Mouse (Mus musculus): ENCODE measurements around the gene Asb16. TPM values are rescaled to one million over a fixed set of nuclear protein-coding genes. Genes with fewer than 3 reads are reported as not detected.

Asb16 gene
- polyA plus RNA-seq, 1 experiment from 2014 or later: 0.09 TPM

- Histone ChIP-seq H3K4me2 (replicated peaks; ENCODE audit: low read depth, low read length) (peak overlapping the region; percentile 91), H3K36me3 (ENCODE audit: control insufficient read depth, insufficient read depth, low read length) (peaks cover 32% of the 10 kb centered on the region), H3K4me3 (ENCODE audit: low read length) (peak overlapping the region; percentile 100), H3K4me1 (ENCODE audit: control insufficient read depth, insufficient read depth, low read length) (peaks cover 8% of the 10 kb centered on the region; the same call in 1 of the 2 replicates), H3K27me3 (ENCODE audit: control insufficient read depth, insufficient read depth, low read length) (no peaks in the 10 kb centered on the region), H3K9ac (ENCODE audit: low read depth, low read length) (peak overlapping the region; percentile 100), H3K27ac (ENCODE audit: low read depth, low read length) (peak overlapping the region; percentile 99), H3K9me3 (ENCODE audit: control insufficient read depth, low read length) (no peaks in the 10 kb centered on the region)
- no peak for ATAC-seq (ENCODE audit: low FRiP score, low TSS enrichment)
- under 1% methylated on average over 73 of the region's 87 CpGs for WGBS
These were observed 48.9 kb downstream of the Asb16 start for GRCm38 (mm10) chr11:102317298-102317900.

DNA sequence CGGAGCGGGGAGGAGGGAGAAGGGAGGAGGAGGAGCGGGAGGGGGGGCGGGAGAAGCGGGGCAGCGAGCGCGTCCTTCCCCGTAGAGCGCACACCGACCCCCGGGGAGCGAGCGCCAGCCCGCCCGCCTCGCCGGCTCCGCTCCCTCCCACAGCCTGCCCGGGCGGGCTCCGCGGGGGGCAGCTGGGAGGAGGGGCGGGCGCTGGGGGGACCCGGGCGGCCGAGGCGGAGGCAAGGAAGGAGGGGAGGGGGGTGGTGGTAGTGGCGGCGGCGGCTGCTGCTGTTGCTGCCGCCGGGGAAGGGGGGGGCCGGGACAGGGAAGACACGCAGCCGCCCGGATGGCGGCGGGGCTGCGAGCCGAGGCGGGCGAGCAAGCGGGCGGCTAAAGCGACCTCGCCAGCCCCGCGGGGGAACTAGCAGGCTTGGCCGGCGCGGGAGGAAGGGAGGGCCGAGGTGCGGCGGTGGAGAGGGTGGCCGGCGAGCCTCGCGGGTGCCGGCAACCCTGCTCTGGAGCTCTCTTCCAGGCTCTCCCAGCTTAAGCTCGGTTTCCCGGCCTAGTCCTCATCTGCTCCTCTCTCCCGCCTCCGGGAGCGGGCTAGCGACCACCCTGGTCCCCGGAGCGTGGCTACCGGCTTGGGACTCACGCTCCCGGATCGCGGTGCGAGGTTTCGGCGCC is 49.5 kb downstream of the Asb16 start:
- no peaks in the 10 kb centered on the region for H3K27me3 ChIP-seq (ENCODE audit: control insufficient read depth, insufficient read depth, low read length)
- ATAC-seq (ENCODE audit: low FRiP score, low TSS enrichment): peak; percentile 58
- under 1% methylated on average over 48 of the region's 77 CpGs for WGBS

DNA sequence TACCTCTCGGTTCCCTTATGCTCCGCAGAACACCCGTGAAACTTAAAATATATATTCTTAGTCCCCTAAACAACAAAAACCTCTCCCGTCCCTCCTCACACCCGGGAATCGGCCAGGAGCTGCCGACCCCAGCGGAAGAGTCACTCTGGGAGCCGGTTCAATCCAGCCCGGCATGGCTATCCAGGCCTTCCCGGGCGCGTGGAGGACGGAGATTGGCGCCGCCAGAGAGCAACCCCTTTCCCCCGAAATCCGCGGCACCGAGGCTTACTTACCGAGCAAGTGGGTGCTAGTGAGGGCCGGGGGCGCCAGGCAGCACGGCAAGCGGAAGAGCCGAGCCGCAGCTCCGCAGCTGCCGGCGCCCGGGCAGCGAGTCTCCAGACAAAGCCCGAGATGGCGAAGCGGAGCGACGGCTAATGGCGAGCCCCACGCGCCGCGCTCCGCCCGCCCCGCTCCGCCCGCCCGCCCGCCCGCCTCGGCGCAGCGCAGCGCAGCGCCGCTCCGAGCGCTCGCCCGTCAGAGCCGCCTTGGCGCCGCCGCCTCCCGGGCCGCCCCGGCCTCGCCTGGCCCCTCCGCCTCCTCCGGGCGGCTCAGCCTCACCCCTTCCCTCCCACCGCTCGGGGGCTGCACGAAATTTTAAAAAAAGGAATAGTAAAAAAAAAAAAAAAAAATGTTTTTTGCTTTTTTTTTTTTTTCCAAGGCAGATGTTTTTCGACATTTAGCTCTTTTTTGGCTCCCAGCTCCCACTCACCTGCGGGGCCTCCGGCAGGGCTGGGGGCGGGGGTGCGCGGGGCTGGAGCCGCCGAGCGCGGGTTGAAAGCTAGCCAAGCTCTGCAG is 50.2 kb downstream of the Asb16 start:
- H3K27ac ChIP-seq (ENCODE audit: low read depth, low read length): peak overlapping the region; percentile 99
- peak overlapping the region; percentile 100 for H3K9ac ChIP-seq (ENCODE audit: low read depth, low read length)
- H3K4me2 ChIP-seq (replicated peaks; ENCODE audit: low read depth, low read length): peak overlapping the region; percentile 91
- no peak for ATAC-seq (ENCODE audit: low FRiP score, low TSS enrichment)
- H3K4me3 ChIP-seq (ENCODE audit: low read length): peak overlapping the region; percentile 100
- WGBS: under 1% methylated on average over 72 of the region's 84 CpGs
- peaks cover 8% of the 10 kb centered on the region; the same call in 1 of the 2 replicates for H3K4me1 ChIP-seq (ENCODE audit: control insufficient read depth, insufficient read depth, low read length)
- peaks cover 18% of the 10 kb centered on the region for H3K36me3 ChIP-seq (ENCODE audit: control insufficient read depth, insufficient read depth, low read length)
- no peaks in the 10 kb centered on the region for H3K9me3 ChIP-seq (ENCODE audit: control insufficient read depth, low read length)
- H3K27me3 ChIP-seq (ENCODE audit: control insufficient read depth, insufficient read depth, low read length): no peaks in the 10 kb centered on the region

More for the DNA sequence above, 49.5 kb downstream of the Asb16 start:
- Histone ChIP-seq H3K4me3 (ENCODE audit: low read length) (peak overlapping the region; percentile 100), H3K4me1 (ENCODE audit: control insufficient read depth, insufficient read depth, low read length) (peaks cover 8% of the 10 kb centered on the region; the same call in 1 of the 2 replicates), H3K36me3 (ENCODE audit: control insufficient read depth, insufficient read depth, low read length) (peaks cover 26% of the 10 kb centered on the region), H3K9ac (ENCODE audit: low read depth, low read length) (peak overlapping the region; percentile 100), H3K4me2 (replicated peaks; ENCODE audit: low read depth, low read length) (peak overlapping the region; percentile 91), H3K9me3 (ENCODE audit: control insufficient read depth, low read length) (no peaks in the 10 kb centered on the region), H3K27ac (ENCODE audit: low read depth, low read length) (peak overlapping the region; percentile 99)

- under 1% methylated on average over 25 of the region's 25 CpGs for WGBS
- peak; percentile 5; the same call in 1 of the 2 replicates for ATAC-seq (ENCODE audit: low FRiP score, low TSS enrichment)
- H3K4me2 ChIP-seq (replicated peaks; ENCODE audit: low read depth, low read length): peak within 1 kb of the TSS; percentile 91
- H3K9me3 ChIP-seq (ENCODE audit: control insufficient read depth, low read length): no peaks in the 10 kb centered on the region
- peak within 1 kb of the TSS; percentile 100 for H3K4me3 ChIP-seq (ENCODE audit: low read length)
- peak within 1 kb of the TSS; percentile 100 for H3K9ac ChIP-seq (ENCODE audit: low read depth, low read length)
- peak within 1 kb of the TSS; percentile 99 for H3K27ac ChIP-seq (ENCODE audit: low read depth, low read length)
- peaks cover 8% of the 10 kb centered on the region; the same call in 1 of the 2 replicates for H3K4me1 ChIP-seq (ENCODE audit: control insufficient read depth, insufficient read depth, low read length)
- no peaks in the 10 kb centered on the region for H3K27me3 ChIP-seq (ENCODE audit: control insufficient read depth, insufficient read depth, low read length)
- peaks cover 12% of the 10 kb centered on the region for H3K36me3 ChIP-seq (ENCODE audit: control insufficient read depth, insufficient read depth, low read length)
These were observed 50.9 kb downstream of the Asb16 start, which contains the start of gene Ubtf for GRCm38 (mm10) chr11:102319410-102319792. TSS of gene Ubtf (minus strand) at chr11:102319742.

GRCm38 (mm10) chr11:102319941-102320685 is 51.6 kb downstream of the Asb16 start:
- WGBS: 0% methylated on average over 38 of the region's 38 CpGs
- H3K27me3 ChIP-seq (ENCODE audit: control insufficient read depth, insufficient read depth, low read length): no peaks in the 10 kb centered on the region
- H3K4me2 ChIP-seq (replicated peaks; ENCODE audit: low read depth, low read length): peak overlapping the region; percentile 91
- peak overlapping the region; percentile 99 for H3K27ac ChIP-seq (ENCODE audit: low read depth, low read length)
- H3K9ac ChIP-seq (ENCODE audit: low read depth, low read length): peak overlapping the region; percentile 100
- ATAC-seq (ENCODE audit: low FRiP score, low TSS enrichment): no peak
- peaks cover 8% of the 10 kb centered on the region; the same call in 1 of the 2 replicates for H3K4me1 ChIP-seq (ENCODE audit: control insufficient read depth, insufficient read depth, low read length)
- peak overlapping the region; percentile 100 for H3K4me3 ChIP-seq (ENCODE audit: low read length)
- H3K9me3 ChIP-seq (ENCODE audit: control insufficient read depth, low read length): no peaks in the 10 kb centered on the region
- peaks cover 5% of the 10 kb centered on the region for H3K36me3 ChIP-seq (ENCODE audit: control insufficient read depth, insufficient read depth, low read length)

DNA sequence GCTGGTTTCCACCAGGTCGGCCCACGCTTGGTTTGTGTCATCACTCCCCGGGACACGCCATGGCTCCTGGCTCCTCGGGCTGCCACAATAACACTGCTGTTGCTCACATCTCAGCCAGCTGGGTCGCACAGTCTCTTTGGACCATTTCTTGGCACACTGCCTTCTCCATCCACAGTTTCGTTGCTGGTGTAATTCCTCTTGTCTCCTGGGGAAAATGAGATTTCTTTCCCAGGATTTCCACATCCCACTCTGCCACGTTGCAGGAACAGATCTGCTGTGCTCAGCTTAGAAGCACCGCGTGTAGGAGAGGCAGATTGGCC is 52.1 kb downstream of the Asb16 start:
- Histone ChIP-seq H3K9me3 (ENCODE audit: control insufficient read depth, low read length) (no peaks in the 10 kb centered on the region), H3K4me2 (replicated peaks; ENCODE audit: low read depth, low read length) (peak overlapping the region; percentile 91), H3K4me1 (ENCODE audit: control insufficient read depth, insufficient read depth, low read length) (peaks cover 6% of the 10 kb centered on the region; the same call in 1 of the 2 replicates), H3K27ac (ENCODE audit: low read depth, low read length) (peak overlapping the region; percentile 99; the same call in 1 of the 2 replicates), H3K36me3 (ENCODE audit: control insufficient read depth, insufficient read depth, low read length) (no peaks in the 10 kb centered on the region), H3K4me3 (ENCODE audit: low read length) (peak overlapping the region; percentile 100), H3K9ac (ENCODE audit: low read depth, low read length) (peak overlapping the region; percentile 100; the same call in 1 of the 2 replicates), H3K27me3 (ENCODE audit: control insufficient read depth, insufficient read depth, low read length) (no peaks in the 10 kb centered on the region)
- ATAC-seq (ENCODE audit: low FRiP score, low TSS enrichment): no peak
- 12% methylated on average over 10 of the region's 10 CpGs for WGBS

DNA sequence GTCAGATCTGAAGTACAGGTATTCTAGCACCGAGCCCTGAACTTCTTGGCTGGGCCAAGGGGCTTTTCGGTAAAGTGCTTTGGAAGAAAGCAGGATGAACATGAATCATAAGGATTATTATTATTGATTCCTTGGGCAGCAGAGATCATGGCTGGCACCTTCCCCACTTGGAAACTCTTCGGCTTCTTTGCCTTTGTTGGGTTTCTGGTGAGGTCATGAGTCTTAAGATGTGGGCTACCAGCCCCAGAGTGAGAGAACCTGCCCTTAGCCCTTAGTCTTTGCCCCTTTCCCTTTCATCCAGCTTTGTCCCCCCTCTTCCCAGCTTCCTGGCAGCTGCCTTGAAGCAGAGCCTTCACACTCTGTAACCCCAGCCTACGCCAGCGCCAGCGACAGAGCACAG is 53.4 kb downstream of the Asb16 start:
- Histone ChIP-seq H3K27me3 (ENCODE audit: control insufficient read depth, insufficient read depth, low read length) (no peaks in the 10 kb centered on the region), H3K9me3 (ENCODE audit: control insufficient read depth, low read length) (no peaks in the 10 kb centered on the region), H3K27ac (ENCODE audit: low read depth, low read length) (no peak overlapping the region), H3K36me3 (ENCODE audit: control insufficient read depth, insufficient read depth, low read length) (no peaks in the 10 kb centered on the region), H3K4me2 (replicated peaks; ENCODE audit: low read depth, low read length) (no peak overlapping the region), H3K4me3 (ENCODE audit: low read length) (no peak overlapping the region), H3K4me1 (ENCODE audit: control insufficient read depth, insufficient read depth, low read length) (no peaks in the 10 kb centered on the region), H3K9ac (ENCODE audit: low read depth, low read length) (no peak overlapping the region)
- no peak for ATAC-seq (ENCODE audit: low FRiP score, low TSS enrichment)
- WGBS: 85% methylated on average over 6 of the region's 6 CpGs

- Histone ChIP-seq H3K9me3 (ENCODE audit: control insufficient read depth, low read length) (no peaks in the 10 kb centered on the region), H3K27me3 (ENCODE audit: control insufficient read depth, insufficient read depth, low read length) (no peaks in the 10 kb centered on the region), H3K4me3 (ENCODE audit: low read length) (no peak overlapping the region), H3K36me3 (ENCODE audit: control insufficient read depth, insufficient read depth, low read length) (no peaks in the 10 kb centered on the region), H3K27ac (ENCODE audit: low read depth, low read length) (no peak overlapping the region), H3K9ac (ENCODE audit: low read depth, low read length) (no peak overlapping the region), H3K4me1 (ENCODE audit: control insufficient read depth, insufficient read depth, low read length) (no peaks in the 10 kb centered on the region), H3K4me2 (replicated peaks; ENCODE audit: low read depth, low read length) (no peak overlapping the region)
- no peak for ATAC-seq (ENCODE audit: low FRiP score, low TSS enrichment)
- 84% methylated on average over 1 of the region's 1 CpGs for WGBS
These were observed 55.0 kb downstream of the Asb16 start for GRCm38 (mm10) chr11:102323516-102323915.
